Mouse (Mus musculus) ES-E14 (cell line): ENCODE data around the gene AU022751.

Experiments
- CHD2 ChIP-seq: IDR thresholded peaks from 2 replicates; pipeline ENCODE4 v1.6.1; 2014; ENCODE audit warnings: mild to moderate bottlenecking, low read depth, low read length, inconsistent platforms
- MAFK ChIP-seq: IDR thresholded peaks from 2 replicates; pipeline ENCODE4 v1.6.1; 2014; ENCODE audit warnings: mild to moderate bottlenecking, low read depth, low read length, inconsistent platforms; ENCODE audit not compliant: insufficient read depth

DNA sequence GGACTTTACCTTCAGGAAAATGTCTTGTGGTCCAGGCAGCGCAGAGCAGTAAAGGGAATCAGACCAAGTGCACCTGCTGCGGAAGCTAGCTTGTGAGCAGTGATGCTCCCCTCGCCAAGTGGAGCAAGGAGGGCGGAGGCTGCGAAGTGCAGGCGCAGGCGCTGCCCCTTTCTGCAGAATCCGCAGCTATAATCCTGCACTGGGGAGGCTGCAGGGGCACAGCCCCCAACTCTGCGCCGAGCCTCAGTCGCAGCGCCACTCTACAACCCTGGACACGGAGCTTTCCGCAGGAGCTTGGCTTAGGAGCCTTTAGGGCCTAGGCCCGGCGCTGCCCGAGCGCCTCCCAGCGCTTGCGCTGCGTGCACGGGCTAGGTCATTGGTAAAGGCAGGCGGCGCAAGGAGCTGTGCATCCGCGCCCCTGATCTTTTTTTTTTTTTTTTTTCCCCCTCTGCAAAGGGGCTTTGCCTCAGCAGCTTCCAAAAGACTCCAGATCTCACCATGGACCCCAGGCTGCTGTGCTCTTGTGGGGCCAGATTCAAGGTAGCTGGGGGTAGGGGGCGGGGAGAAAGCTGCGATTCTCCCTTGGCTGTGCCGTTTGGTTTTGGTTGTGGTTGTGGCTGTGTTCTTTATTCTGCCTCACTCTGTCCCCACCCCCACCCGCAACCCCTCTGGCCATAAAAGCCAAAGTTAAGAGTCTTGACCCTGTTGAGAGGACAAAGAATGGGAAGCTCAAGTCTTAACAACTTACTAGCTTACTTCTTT, 9.0 kb upstream of the AU022751 start:
- TF ChIP-seq MAFK (no peak), CHD2 (no peak)
